Mouse (Mus musculus) limb, embryonic 14.5 days (tissue): ENCODE results near the gene Metap2. TPM values are rescaled to one million over a fixed set of nuclear protein-coding genes. Genes with fewer than 3 reads are reported as not detected.

ENCODE experiments used
- ATAC-seq: fragments of 200-750 bp; cut with Nextera tagmentation; 2 replicates; pipeline ENCODE4 v1.8.0; 2017; ENCODE audit warnings: low read depth, moderate number of reproducible peaks, moderate TSS enrichment; ENCODE audit not compliant: low FRiP score
- DNase-seq: peaks from one replicate; pipeline ENCODE4 v3.0.0-alpha.2; 2015; ENCODE audit warnings: low spot score
- H3K27ac ChIP-seq: fragments of 300-500 bp; sonication (generic); replicated peaks from 2 replicates; pipeline ENCODE4 v1.5.1; 2014; ENCODE audit warnings: low read depth, mild to moderate bottlenecking, low read length, moderate library complexity, mixed read lengths
- H3K27me3 ChIP-seq: fragments of 300-500 bp; sonication (generic); 2 replicates; pipeline ENCODE4 v1.6.1; 2014; ENCODE audit warnings: low read length, mixed read lengths; ENCODE audit not compliant: control insufficient read depth, insufficient read depth
- H3K36me3 ChIP-seq: fragments of 300-500 bp; sonication (generic); 2 replicates; pipeline ENCODE4 v1.6.1; 2014; ENCODE audit warnings: mild to moderate bottlenecking, low read length, moderate library complexity, mixed read lengths; ENCODE audit not compliant: control insufficient read depth, insufficient read depth
- H3K4me1 ChIP-seq: fragments of 300-500 bp; sonication (generic); 2 replicates; pipeline ENCODE4 v1.6.1; 2014; ENCODE audit warnings: antibody characterized with exemption, low read length, mixed read lengths; ENCODE audit not compliant: control insufficient read depth, insufficient read depth
- H3K4me2 ChIP-seq: fragments of 300-500 bp; sonication (generic); replicated peaks from 2 replicates; pipeline ENCODE4 v1.6.1; 2014; ENCODE audit warnings: low read depth, mild to moderate bottlenecking, low read length, moderate library complexity; ENCODE audit not compliant: severe bottlenecking
- H3K4me3 ChIP-seq: fragments of 300-500 bp; sonication (generic); replicated peaks from 2 replicates; pipeline ENCODE4 v1.5.1; 2014; ENCODE audit warnings: low read length
- H3K9ac ChIP-seq: fragments of 300-500 bp; sonication (generic); 2 replicates; pipeline ENCODE4 v1.6.1; 2014; ENCODE audit warnings: mild to moderate bottlenecking, low read depth, low read length, moderate library complexity; ENCODE audit not compliant: severe bottlenecking
- H3K9me3 ChIP-seq: fragments of 300-500 bp; sonication (generic); 2 replicates; pipeline ENCODE4 v1.6.1; 2016; ENCODE audit warnings: low read length; ENCODE audit not compliant: control insufficient read depth
- POLR2A ChIP-seq: fragments of 200-500 bp; IDR thresholded peaks from 2 replicates; pipeline ENCODE4 v1.8.0; 2012; ENCODE audit warnings: inconsistent platforms, mild to moderate bottlenecking, moderate library complexity, borderline replicate concordance; ENCODE audit not compliant: insufficient read depth, insufficient read length; ENCODE audit errors: extremely low read depth
- WGBS: fragments of 180-500 bp; shearing (Covaris S2); extraction: QIAGEN DNeasy Blood & Tissue Kit; methylation state at CpG from one replicate; pipeline ENCODE4 v1.1.7; 2014; 5-methylcytosine and 5-hydroxymethylcytosine counted together
- polyA plus RNA-seq, 2 experiments: library from polyadenylated mRNA; depleted of rRNA in 1 of 2; stranded (reverse) in 1 of 2; unstranded in 1 of 2; fragments of >200 nt; fragmentation: Nextera tagmentation in 1 of 2; extraction: Ambion mirVana in 1 of 2; gene quantifications; 2 replicates each; pipeline versions ENCODE4 v1.2.1 to v1.2.3; 2012 to 2014

Gene Metap2
- polyA plus RNA-seq, 2 experiments = 143 to 182 TPM

- under 1% methylated on average over 44 of the region's 75 CpGs for whole genome bisulfite sequencing
- Histone ChIP-seq H3K36me3 (no peaks in the 10 kb centered on the region), H3K27ac (no peak overlapping the region), H3K27me3 (peaks cover 67% of the 10 kb centered on the region), H3K4me2 (peak overlapping the region; percentile 99), H3K4me3 (peak overlapping the region; percentile 65), H3K9me3 (no peaks in the 10 kb centered on the region), H3K4me1 (peaks cover 12% of the 10 kb centered on the region), H3K9ac (peak overlapping the region; percentile 43)
- ATAC-seq (peak; percentile 91), DNase-seq (peak; percentile 82)
- no peak for TF ChIP-seq POLR2A
These were observed 63.0 kb downstream of the Metap2 start for GRCm38 (mm10) chr10:93833699-93834393.

- Histone ChIP-seq H3K27me3 (peaks cover 67% of the 10 kb centered on the region), H3K9ac (peak overlapping the region; percentile 43)
- TF ChIP-seq POLR2A = no peak
These were observed 63.6 kb downstream of the Metap2 start for GRCm38 (mm10) chr10:93833370-93833698.

GRCm38 (mm10) chr10:93832811-93833210, 64.1 kb downstream of the Metap2 start:
- Histone ChIP-seq H3K9me3 (no peaks in the 10 kb centered on the region), H3K4me2 (peak overlapping the region; percentile 99), H3K36me3 (no peaks in the 10 kb centered on the region), H3K4me3 (no peak overlapping the region), H3K27ac (no peak overlapping the region), H3K27me3 (peaks cover 67% of the 10 kb centered on the region), H3K9ac (no peak overlapping the region), H3K4me1 (peaks cover 12% of the 10 kb centered on the region)
- TF ChIP-seq POLR2A = no peak
- no peak for DNase-seq
- ATAC-seq = no peak
- 28% methylated on average over 9 of the region's 9 CpGs for WGBS

More at GRCm38 (mm10) chr10:93833370-93833698, 63.6 kb downstream of the Metap2 start:
- Histone ChIP-seq H3K36me3 (no peaks in the 10 kb centered on the region), H3K4me3 (peak overlapping the region; percentile 65), H3K4me2 (peak overlapping the region; percentile 99), H3K27ac (no peak overlapping the region), H3K9me3 (no peaks in the 10 kb centered on the region), H3K4me1 (peaks cover 12% of the 10 kb centered on the region)
- 2% methylated on average over 16 of the region's 16 CpGs for WGBS
- DNase-seq (no peak), ATAC-seq (no peak)

- TF ChIP-seq POLR2A = no peak
These were observed 64.9 kb downstream of the Metap2 start for GRCm38 (mm10) chr10:93831730-93832574.

GRCm38 (mm10) chr10:93830931-93831729, 65.8 kb downstream of the Metap2 start, which contains the start of gene Usp44:
Gene Usp44 (plus strand): TSS chr10:93831555.
- Histone ChIP-seq H3K4me3 (peak within 1 kb of the TSS; percentile 3; the same call in 1 of the 2 replicates), H3K9ac (no peak within 1 kb of the TSS), H3K36me3 (no peaks in the 10 kb centered on the region), H3K9me3 (no peaks in the 10 kb centered on the region), H3K27ac (no peak within 1 kb of the TSS), H3K27me3 (peaks cover 61% of the 10 kb centered on the region), H3K4me2 (peak within 1 kb of the TSS; percentile 13; the same call in 1 of the 2 replicates), H3K4me1 (peaks cover 12% of the 10 kb centered on the region)
- no peak for TF ChIP-seq POLR2A
- ATAC-seq (no peak), DNase-seq (no peak)
- WGBS = 8% methylated on average over 22 of the region's 22 CpGs

More at GRCm38 (mm10) chr10:93831730-93832574, 64.9 kb downstream of the Metap2 start:
- H3K4me2 ChIP-seq = peak overlapping the region; percentile 13; the same call in 1 of the 2 replicates
- DNase-seq (no peak), ATAC-seq (no peak)
- no peaks in the 10 kb centered on the region for H3K9me3 ChIP-seq
- 5% methylated on average over 18 of the region's 18 CpGs for WGBS
- peak overlapping the region; percentile 3; the same call in 1 of the 2 replicates for H3K4me3 ChIP-seq
- no peak overlapping the region for H3K27ac ChIP-seq
- peaks cover 12% of the 10 kb centered on the region for H3K4me1 ChIP-seq
- no peaks in the 10 kb centered on the region for H3K36me3 ChIP-seq
- peaks cover 67% of the 10 kb centered on the region for H3K27me3 ChIP-seq
- no peak overlapping the region for H3K9ac ChIP-seq
